Mouse (Mus musculus) cerebellum, adult 2 months (tissue): ENCODE results near the gene Bcl11b.

Experiments
- CTCF ChIP-seq: fragments of 200-500 bp; IDR thresholded peaks from 2 replicates; pipeline ENCODE4 v1.5.1; 2011; ENCODE audit warnings: low read depth, mild to moderate bottlenecking, control low read depth, low read length, moderate library complexity, borderline replicate concordance; ENCODE audit not compliant: insufficient read depth
- POLR2A ChIP-seq: fragments of 200-500 bp; IDR thresholded peaks from 2 replicates; pipeline ENCODE4 v1.6.1; 2011; ENCODE audit warnings: low read length, control low read depth, borderline replicate concordance; ENCODE audit not compliant: insufficient read depth

DNA sequence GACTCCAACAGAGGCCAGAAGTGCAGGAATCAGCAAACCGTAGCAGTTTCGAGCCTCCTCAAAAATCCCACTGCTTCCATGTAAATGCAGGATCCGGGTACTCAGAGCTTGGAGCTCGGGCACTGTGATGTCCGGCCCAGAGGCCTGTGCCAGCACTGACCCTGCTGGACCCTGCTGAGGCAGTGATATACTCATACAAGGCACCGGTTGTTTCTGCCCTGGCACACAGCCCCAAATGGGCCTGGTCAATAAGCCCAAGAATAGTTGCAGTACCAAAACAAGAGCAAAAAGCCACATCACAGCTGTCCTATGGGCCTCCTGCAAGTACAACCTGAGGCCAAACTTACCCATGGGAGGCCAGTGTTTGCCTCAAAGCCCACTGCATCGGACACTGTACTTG, 36.4 kb downstream of the Bcl11b start:
- TF ChIP-seq CTCF (no peak), POLR2A (no peak)
